Mouse (Mus musculus): ENCODE data around the gene Mgat4b.
"Not testable (repeated sequence)": the region's sequence is repeated elsewhere in the genome, so short reads cannot be mapped to it uniquely, and the experiment has no call there.

The Mgat4b gene

DNA sequence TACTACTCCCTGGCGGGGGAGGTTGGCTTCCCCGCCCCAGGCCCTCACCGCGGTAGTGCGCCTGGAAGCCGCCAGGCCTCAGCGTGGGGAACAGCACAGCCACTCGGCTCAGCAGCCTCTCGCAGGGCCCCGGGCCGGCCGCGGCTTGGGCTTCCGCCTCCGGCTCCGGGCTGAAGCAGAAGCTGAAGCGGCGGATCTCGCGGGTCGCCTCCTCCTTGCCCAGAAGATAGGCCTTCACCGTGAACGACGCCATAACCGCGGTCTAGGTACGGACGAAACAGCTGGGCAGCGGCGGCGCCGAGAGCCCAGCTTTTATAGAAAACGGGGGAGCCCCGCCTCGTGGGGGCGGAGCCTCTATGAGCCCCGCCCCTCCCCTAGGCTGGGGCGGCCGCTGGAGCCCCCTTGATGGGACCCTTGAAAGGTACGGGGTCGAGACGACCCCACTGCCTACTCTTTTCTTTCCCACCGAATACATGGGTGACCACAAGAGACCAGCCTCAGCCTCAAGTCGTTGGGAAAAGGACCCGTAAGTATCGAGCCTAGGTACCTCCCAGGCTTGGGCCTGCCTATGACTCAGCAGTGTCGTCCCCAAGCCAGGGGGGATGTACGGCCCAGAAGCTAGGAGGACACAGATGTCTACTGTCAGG lies at the start of gene Mgat4b, which contains the start of gene Sqstm1:
Mgat4b (plus strand) TSS at position 386 of the 647 bp plus-strand sequence.
Sqstm1 (minus strand) TSS at position 323 of the 647 bp plus-strand sequence.
- DNase-seq (ENCODE audit: low read depth, low spot score) = peak; percentile 62

DNA sequence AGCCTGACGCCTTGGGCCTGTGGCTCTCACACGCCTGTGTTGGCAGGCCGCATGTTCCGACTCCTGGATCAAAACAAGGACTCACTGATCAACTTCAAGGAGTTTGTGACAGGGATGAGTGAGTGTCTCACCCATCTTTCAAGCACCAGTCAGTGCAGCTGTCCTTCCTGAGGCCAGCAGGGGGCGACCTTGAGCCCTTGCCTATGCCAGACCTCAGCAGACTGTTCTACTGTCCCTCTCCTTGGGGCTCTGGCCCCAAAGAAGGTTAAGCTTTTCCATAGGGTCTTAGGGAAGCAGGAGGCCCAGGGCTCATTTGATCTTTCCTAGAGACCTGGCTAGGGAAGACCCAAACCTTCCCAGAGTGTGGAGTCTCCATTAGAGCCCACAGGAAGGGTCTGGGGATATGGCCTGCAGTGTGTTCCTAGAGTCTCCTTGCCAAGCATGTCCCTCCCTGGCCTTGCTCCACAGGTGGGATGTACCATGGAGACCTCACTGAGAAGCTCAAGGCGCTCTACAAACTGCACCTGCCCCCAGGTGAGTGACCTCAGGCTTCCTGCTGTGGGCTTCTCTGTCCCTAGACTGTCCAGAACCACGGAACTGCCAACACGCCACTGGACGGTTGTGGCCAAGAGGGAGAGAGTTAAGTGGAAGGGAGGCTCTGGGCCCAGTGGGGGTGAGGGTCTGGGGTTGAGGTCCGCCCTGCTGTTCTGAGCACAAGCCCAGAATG lies 48.9 kb upstream of the Mgat4b start:
- DNase-seq (ENCODE audit: low read depth, low spot score) = peak; percentile 75

DNA sequence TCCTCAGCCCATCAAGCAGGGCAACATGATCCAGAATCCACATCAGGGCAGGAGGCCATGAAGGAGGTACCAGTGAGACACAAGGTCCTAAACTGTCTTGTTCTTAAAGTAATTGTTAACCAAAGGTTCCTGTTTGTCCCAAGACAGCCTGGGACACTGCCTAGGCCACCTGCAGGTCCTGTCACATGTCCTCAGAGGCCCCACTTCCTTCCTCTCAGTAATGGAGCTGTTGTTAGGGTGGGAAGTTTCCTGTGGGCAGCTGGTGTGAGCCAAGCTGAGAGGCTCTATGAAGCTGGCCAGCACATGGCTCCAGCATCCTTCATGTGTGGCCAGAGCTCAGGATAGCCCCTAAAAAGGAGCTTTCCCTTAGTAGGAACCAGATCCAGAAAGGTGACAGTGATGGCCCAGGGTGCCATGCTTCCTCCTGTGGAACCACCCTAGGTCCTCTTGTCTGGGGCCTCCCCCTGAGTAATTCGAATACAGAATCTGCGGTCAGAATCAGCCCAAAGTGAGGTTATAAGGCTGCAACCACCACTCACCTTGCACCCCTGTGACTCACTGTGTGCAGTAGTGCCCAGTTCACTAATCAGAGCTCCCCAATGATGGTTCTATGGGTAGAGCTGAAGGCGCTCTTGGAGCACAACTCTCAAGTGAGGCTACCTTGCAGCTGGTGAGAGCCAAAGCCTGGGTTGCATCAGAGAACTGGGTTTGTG lies 48.2 kb upstream of the Mgat4b start:
- DNase-seq (ENCODE audit: low read depth, low spot score) = no peak

DNA sequence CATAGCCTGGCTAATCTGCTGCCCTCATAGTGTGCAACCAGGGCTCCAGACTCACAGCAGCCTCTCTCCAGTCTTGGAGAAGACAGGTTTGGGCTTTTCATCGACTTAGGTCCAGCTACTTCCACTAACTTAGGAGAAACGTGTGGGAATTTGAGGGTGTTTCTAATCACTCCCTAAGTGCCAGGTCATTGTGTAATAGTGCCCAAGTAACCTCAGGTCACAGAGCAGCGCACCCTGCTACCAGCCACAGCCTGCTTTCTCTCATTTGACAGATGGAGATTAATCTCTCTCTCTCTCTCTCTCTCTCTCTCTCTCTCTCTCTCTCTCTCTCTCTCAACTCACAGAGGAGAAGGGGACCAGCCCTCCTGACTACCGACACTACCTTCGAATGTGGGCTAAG lies 42.3 kb upstream of the Mgat4b start:
- DNase-seq (ENCODE audit: low read depth, low spot score) = no peak

DNA sequence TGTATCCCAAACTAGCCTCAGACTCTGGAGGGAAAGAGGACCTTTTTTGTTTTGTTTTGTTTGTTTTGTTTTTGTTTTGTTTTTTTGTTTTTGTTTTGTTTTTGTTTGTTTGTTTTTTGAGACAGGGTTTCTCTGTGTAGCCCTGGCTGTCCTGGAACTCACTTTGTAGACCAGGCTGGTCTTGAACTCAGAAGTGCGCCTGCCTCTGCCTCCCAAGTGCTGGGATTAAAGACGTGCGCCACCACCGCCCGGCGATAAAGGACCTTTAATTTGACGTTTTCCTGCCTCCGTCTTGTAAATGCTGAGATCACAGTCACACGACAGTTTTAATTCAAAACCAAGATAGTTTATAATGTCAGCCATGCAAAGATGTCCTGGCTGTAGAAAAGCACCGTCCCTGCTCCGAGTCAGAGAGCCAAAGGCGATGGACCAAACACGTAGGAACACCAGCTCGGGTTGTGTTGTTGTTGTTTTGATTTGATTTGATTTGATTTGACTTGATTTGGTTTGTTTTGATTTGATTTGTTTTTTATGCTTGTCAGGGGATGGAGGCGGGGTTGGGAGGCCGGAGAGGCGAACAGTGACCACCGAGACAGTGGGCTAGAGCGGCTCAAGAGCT lies 36.5 kb upstream of the Mgat4b start, which contains the start of gene Mrnip:
Mrnip (plus strand) TSS at position 334 of the 619 bp plus-strand sequence.
- not testable (repeated sequence) for DNase-seq (ENCODE audit: low read depth, low spot score)

DNA sequence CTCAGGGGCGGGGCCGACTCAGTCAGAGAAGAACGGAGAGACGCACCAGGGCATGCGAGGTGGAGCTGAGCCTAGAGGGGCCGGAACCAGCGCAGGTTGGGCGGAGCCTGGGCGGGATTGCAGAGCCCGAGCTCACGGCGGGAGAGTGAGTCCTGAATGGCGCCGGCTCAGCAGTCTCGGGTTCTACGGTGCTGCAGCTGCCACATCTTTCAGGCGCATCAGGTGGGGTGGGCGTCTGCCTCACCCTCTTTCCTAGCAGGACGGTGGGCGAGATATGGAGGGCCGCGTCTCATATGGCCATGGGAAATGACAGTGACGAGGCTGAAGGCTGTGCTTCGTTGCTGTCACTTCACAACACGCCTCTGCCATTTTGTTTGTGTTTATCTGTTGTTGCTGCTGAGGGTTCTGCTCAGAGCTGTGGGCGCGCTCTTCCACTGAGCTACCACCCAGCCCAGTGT lies 35.9 kb upstream of the Mgat4b start:
- DNase-seq (ENCODE audit: low read depth, low spot score) = peak; percentile 99

DNA sequence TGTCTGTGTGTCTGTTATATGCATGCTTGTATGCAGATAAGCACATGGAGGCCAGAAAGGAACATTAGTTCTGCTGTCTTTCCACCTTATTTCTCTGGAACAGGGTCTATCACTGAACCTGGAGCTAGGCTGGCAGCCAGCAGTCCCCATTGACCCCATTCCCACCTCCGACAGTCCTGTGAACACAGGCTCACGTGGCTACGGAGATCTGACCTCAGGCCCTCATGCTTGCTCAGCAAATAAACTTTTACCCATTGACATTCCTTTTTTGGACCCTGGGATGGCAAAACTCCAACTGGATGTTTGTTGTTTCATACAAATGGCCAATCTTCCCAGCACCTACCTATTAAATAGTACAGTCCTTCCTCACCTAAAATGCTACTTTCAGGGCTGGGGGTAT lies 34.3 kb upstream of the Mgat4b start:
- DNase-seq (ENCODE audit: low read depth, low spot score) = no peak

DNA sequence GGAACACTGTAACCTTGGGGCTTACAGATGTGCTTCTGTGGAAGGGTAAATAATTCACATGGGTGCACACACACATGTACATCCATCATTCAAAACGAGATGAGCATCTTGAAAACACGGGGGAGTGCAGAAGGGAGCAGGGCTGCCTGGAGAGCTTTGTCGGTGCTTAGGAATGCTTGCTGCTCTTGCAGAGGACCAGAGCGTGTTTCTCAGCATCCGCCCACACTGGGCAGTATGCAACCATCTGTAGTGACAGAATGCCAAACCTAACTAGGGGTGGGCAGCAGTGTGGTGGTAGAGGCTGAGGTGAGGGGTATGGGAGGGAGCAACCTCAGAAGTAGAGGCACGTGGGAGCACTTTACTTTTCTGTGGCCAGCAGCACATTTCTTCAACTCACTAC lies 33.6 kb upstream of the Mgat4b start:
- DNase-seq (ENCODE audit: low read depth, low spot score) = no peak

DNA sequence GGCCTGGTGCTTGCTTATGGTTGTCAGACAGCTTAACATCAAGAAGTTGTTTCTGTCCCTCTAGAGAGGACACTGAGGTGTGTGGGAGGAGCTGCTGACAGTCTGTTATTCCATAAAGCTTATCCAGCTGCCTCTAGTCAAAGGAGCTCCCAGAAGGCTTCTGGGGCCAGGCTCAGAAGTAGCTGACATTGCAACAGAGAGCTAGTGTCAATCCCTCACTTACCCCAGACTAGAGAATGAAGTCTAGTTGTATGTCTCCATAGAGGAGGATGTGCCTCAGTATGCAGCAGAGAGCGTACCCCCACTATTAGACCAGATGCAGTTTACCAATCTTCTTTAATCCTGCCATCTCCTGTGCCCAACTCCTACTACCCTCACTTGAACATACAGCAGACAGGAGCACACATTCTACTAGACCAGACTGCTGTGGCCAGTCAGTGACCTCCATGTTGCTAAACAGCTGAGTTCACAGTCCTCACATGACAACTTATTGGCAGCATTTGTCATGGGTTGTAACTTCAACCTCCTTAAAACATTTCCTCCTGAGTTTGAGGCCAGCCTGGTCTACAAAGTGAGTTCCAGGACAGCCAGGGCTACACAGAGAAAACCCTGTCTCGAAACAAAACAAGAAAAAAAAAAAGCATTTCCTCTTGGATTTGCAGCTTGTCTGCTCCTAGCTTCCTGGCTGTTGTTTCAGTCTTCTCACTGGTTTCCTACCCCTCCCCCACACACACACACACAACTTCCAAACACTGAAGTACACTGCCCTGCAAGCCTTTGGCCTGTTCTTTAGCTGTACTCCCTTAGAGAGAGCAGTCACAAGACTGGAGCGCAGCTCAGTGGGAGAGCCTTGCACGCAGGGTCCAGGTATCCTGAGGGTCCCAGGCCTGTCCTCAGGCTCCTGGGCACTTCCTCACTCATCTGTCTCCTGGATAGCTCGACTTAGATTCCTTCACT lies 31.9 kb upstream of the Mgat4b start:
- no peak for DNase-seq (ENCODE audit: low read depth, low spot score)

DNA sequence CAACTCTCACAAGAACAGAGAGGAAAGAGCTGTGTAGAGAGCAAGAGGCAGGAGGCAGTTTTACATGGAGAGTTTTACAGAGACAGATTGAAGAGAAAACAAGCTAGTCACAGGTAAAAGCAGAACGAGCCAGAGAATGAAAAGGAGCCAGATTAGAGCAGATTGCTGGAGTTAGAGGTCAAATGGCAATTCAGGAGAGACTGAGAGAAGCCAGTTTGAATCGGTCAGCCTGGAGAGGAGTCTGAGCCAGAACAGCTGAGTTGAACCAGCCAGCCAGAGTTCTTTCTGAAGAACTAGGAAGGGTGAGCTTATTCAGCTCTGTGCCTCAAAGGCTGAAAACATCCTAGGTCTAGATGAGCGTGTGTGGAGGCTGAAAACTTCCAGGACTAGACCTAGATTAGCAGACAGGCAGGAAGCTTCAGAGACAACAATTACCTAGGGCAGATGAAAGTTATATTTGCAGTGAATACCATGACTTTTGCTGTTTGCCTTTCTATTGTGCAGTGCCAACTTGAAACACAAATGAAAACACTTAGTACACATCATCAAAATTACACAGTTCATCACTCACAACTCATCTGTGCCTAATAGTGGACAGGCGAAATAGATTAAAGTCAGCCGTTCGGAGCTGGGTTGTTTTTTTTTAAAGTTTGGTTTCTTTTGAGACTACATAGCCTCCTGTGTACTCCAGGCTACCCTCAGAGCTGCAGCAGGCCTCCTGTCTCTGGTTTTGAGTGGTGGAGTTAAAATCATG lies 30.0 kb upstream of the Mgat4b start:
- no peak for DNase-seq (ENCODE audit: low read depth, low spot score)

DNA sequence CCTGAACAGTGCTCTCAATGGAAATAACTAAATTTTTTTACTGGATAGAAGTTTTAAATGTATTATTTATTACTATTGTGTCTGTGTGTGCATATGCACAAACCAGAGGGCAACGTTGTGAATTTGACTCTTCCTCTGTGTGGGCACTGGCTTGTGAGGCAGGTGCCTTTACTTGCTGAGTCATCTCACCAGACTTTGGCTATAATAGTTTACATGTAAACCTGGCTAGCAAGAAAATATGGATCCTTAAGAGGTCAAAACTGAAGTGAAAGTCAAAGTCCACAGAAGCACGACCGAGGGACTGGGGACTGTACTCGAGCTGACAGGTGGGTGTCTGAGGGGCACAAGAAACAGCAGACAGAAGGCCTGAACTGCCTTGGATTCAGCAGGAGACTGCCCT lies 28.0 kb upstream of the Mgat4b start:
- DNase-seq (ENCODE audit: low read depth, low spot score) = no peak

DNA sequence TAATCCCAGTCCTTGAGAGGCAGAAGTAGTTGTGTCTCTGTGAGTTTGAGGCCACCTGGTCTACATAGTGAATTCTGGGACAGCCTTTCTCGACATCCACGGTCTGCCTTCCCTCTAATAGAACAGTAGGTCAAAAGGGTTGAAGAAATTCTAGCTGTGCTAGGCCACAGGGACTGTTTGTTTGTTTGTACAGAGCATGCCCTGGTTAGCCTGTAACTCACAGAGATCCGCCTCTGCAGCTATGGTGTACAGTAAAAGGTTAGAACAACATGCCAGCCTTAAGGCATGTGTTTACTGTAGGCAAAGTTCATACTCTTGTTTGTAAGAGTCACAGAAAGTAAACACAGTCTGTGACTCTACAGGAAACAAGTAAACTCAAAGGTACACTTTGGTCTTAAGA lies 25.9 kb upstream of the Mgat4b start:
- no peak for DNase-seq (ENCODE audit: low read depth, low spot score)

DNA sequence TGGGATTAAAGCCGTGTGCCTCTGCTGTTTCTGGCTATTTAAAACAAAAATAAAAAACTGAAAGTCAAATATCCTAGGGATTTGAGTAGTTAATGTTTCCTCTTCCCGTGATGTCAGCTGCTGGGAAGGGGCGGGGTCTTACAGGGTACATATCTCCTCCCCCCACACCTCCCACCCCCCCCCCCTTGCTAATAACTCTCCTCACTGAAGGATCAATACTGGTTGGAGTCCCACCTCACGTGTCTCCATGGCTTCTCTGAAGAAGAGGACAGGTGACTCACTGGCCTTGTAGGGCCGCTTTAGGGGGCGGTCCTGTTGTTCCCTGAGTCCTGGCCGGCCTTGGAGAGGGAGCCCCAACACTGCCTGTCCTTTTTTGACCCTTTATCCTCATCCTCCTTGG lies 22.0 kb upstream of the Mgat4b start:
- DNase-seq (ENCODE audit: low read depth, low spot score) = no peak

DNA sequence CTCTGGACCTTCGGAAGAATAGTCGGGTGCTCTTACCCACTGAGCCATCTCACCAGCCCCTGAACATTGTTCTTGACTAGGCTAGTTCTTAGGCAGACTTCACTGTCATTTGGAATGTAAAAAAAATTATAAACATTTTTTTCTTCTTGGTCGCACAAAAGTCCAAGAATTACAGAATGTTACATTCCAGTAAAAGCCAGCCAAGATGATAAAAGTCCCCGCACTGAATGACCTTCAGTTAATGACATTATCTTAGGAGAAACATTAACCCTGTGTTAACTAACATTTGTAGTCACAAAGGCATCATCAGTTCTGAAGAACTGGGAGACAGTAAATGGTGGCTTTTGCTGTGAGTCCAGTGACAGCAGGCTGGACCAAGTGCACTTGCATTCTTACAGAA lies 20.3 kb upstream of the Mgat4b start:
- no peak for DNase-seq (ENCODE audit: low read depth, low spot score)

DNA sequence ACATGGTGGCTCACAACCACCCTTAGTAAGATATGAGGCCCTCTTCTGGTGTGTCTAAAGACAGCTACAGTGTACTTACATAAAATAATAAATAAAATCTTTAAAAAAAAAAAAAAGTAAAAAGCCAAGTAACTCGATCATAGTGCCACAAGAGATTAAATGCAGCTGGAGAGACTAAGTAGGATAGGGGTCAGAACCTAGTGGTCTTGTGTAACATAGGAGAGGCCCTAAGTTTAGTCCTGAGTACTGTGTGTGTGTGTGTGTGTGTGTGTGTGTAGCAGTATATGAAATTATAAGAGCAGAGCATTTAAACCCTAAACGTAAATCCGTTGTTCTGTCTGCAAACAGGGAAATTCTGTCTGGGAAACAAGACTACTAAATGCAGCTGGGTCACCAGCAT lies 18.4 kb upstream of the Mgat4b start:
- DNase-seq (ENCODE audit: low read depth, low spot score) = no peak

DNA sequence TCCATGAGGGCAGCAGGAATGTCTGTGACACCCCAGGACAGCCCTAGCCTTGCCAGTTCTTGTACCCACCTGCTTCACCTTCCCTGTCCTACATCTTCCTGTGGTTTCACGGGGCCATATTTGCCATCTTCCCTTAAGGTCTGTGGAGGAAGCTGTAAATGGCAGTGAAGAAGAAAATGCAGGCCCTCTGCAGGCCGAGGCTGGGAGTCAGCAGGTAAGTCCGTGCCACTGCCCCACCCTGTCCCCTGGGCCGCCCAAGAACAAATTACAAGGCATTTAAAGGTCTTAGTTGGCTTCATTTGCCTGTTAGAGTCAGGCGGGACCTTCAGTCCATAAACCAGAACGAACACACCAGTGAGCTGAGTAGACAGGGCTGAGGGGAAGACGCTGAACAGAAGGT lies 16.6 kb upstream of the Mgat4b start:
- DNase-seq (ENCODE audit: low read depth, low spot score) = no peak

DNA sequence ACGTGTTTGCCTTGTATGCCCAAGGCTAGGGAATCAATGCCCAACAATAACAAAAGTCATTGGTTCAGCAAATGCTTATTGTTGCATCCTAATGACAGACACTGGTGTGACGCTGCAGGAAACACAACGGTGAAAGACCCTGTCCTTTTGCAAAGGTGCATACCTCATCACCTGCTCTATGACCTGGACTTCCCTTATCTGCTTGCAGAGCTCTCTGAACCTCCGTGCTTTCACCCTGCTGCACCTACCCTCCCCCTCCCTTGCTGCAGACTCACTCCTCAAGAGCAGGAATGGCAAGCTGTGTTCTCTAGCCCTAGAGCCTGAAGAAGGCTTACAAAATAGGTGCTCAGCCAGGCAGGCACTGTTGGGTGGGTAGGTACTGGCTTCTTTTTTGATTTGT lies 15.9 kb upstream of the Mgat4b start:
- no peak for DNase-seq (ENCODE audit: low read depth, low spot score)

DNA sequence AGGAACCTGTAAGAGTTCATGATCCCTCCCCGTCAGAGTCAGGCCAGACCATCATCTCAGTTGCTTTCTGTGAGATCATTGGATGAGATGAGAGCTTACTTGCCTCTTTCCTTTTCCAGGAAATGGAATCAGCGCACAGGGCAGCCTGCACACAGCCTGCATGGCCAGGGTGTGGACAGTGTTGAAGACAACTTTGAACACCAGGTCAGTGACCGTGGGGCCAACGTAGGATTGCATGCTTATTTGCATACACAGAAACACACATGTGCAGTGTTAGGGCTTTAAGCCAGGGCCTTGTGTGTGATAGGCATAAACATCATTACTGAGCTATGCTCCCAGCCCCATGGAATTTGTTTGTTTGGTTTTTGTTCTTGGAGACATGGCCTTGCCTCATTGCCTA lies 13.2 kb upstream of the Mgat4b start:
- no peak for DNase-seq (ENCODE audit: low read depth, low spot score)

DNA sequence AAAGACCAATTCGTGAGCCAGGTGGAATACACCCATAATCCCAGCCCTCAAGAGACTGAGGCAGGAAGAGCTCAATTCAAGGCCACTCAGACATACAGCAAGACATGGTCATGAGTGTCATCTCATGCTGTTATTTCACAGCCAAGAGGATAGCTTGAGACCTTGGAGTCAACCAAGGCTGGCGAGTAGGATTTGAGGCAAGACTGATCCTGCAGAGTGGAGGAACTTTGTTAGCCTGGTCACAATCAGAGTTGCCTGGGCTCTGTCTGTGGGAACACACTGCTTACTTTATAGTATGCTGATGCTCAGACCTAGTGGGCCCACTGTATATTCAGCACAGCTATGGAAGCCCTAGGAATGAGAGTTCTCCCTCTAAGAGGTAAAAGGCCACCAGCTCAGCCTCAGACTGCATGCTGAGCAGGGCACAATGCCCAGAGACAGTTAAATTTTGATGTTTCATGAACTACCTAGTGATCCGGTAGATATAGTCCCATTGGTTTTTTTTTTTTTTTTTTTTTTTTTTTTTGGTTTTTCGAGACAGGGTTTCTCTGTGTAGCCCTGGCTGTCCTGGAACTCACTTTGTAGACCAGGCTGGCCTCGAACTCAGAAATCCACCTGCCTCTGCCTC lies 12.4 kb upstream of the Mgat4b start:
- no peak for DNase-seq (ENCODE audit: low read depth, low spot score)

DNA sequence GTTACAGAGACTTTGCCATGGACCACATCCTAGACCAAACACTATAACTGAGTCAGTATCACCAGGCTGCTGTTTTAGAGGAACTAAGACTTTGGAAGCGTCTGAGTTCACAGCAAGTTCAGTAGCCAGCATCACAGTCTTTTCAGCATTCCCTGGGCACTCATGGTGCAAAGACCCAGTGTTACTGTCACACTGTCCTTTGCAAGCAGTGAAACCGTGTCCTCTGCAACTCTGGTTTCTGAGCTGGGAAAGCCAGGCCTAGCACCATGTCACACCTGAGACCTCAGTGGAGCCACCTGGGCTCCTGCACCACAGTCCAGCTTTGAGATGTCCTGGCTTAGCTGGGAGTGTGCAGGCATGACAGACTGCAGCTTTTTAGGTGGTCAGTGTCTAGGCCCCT lies 11.8 kb upstream of the Mgat4b start:
- no peak for DNase-seq (ENCODE audit: low read depth, low spot score)
